Mouse (Mus musculus) CD4-positive helper T cell, adult 2 months (primary cell): ENCODE results near the gene Pex13.
"Not testable (repeated sequence)": the region's sequence is repeated elsewhere in the genome, so short reads cannot be mapped to it uniquely, and the experiment has no call there.

Experiments
- DNase-seq: peaks from one replicate; pipeline ENCODE4 v3.0.0-alpha.2; 2012; ENCODE audit warnings: low read depth, missing footprints, low spot score

The Pex13 gene

GRCm38 (mm10) chr11:23647431-23647830, 18.3 kb downstream of the Pex13 start:
- DNase-seq = no peak

- DNase-seq = no peak
Observed at GRCm38 (mm10) chr11:23634573-23634972, 31.2 kb downstream of the Pex13 start.

- DNase-seq = no peak
Observed at GRCm38 (mm10) chr11:23633879-23634215, 31.9 kb downstream of the Pex13 start.

GRCm38 (mm10) chr11:23632945-23633878, 32.5 kb downstream of the Pex13 start, which contains the start of gene 0610010F05Rik:
0610010F05Rik (minus strand) TSS chr11:23633639.
- peak; percentile 94 for DNase-seq

- DNase-seq = peak; percentile 8
Observed at GRCm38 (mm10) chr11:23630664-23631063, 35.1 kb downstream of the Pex13 start.

GRCm38 (mm10) chr11:23618995-23619394, 46.8 kb downstream of the Pex13 start:
- no peak for DNase-seq

GRCm38 (mm10) chr11:23614546-23614945, 51.2 kb downstream of the Pex13 start:
- no peak for DNase-seq

- not testable (repeated sequence) for DNase-seq
Observed at GRCm38 (mm10) chr11:23607291-23607690, 58.5 kb downstream of the Pex13 start.
